Mouse (Mus musculus): ENCODE data around the gene Il5.

Il5 gene

DNA sequence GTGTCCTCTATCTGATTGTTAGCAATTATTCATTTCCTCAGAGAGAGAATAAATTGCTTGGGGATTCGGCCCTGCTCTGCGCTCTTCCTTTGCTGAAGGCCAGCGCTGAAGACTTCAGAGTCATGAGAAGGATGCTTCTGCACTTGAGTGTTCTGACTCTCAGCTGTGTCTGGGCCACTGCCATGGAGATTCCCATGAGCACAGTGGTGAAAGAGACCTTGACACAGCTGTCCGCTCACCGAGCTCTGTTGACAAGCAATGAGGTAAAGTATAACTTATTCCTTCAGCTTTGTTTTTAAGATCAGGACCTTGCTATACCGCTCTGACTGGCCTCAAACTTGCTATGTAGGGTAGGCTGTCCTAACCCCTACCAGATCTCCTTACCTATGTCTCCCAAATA lies at the start of gene Il5:
TSS of gene Il5 (plus strand) at position 80 of the 400 bp plus-strand sequence.
- no peak for DNase-seq (ENCODE audit: low spot score)

DNA sequence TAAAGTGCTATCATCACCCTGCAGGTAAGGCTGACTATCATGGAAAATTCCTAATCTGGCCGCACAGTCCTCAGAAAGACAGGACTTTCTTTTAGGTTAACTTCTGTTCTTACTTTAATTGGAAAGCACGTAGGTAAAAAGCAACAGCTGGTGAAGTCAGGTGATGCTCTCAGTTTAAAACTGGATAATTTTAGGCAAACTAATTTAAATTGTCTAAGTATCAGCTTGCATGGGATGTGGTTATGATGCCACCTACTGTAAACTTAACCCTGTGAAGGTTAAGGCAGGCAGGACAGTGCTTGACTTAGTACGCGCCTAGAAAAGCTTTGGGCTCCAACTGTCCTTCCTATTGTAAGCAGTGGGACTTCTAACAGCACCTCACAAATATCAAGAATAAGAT lies 49.2 kb upstream of the Il5 start:
- DNase-seq (ENCODE audit: low spot score) = no peak

DNA sequence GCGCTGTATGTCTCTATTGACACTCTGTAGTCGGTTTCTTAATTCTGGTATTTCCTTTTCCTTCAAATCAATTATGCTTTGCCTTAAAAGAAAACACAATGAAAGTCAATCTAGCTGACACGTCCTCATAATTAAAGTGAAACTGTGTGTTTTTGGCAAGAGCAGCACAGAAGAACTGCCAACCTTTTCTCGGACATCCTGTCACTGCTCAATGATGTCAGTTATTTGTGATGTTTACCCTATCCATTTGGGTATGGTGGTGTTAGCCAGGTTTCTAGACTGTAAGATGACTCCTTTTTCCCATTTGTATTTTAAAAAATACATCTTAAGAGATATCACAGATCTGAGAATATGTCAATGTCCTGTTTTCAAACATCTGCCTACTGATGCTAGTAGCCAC lies 40.5 kb upstream of the Il5 start:
- no peak for DNase-seq (ENCODE audit: low spot score)

DNA sequence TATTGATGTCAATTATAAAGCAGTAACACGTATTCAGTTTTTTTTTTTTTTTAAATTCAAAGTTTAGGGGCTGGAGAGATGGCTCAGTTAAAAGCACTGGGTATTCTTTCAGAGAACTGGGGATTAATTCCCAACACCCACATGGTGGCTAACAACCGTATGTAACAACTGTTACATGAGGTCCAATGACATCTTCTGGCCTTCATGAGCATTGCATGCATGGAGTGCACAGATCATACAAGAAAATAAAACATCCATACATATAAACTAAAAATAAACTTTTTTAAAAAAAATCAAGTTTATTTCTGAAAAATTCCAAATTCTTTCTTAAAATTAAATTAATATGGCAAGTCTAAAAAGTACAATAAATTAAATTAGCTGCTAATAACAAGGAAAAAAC lies 38.9 kb upstream of the Il5 start:
- no peak for DNase-seq (ENCODE audit: low spot score)

DNA sequence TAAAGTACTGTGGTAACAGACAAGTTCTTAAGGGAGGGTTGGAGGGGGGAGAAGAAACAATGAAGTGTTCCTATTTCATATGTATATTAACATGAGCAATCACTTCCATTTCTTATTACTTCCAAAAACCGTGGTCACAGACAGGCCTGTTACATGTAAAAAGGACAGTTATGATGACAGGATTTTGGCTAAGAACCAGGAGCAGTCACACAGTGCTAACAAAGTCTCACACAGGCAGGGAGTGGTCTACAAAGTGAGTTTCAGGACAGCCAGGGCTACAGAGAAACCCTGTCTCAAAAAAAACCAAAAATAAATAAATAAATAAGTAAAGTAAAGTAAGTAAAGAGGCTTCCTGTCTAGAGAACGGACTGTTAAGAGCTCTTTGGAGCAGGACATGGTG lies 38.4 kb upstream of the Il5 start:
- DNase-seq (ENCODE audit: low spot score) = no peak

DNA sequence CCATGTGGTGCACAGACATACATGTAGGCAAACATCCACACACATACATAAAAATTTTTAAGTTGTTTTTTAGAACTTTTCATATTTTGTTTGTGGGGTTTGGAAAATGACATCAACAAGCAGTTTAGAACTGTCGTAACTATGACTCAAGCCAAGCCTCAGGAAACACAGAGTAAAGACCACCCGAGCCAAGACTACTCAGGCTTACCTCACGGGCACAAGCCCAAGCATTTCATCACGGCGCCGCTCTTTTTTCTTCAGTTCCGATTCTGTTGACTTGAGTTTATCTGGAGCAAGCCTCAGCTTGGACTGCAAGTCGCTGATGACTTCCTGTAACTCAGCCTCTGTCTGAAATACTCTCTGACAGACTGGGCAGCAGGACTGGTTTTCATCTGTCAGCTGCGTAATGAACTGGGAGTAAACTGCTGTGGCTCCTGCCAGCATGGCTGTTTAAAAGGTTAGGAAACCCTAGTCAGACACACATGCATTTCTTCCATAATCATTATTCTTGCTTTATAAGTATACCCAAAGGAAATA lies 37.5 kb upstream of the Il5 start:
- no peak for DNase-seq (ENCODE audit: low spot score)

DNA sequence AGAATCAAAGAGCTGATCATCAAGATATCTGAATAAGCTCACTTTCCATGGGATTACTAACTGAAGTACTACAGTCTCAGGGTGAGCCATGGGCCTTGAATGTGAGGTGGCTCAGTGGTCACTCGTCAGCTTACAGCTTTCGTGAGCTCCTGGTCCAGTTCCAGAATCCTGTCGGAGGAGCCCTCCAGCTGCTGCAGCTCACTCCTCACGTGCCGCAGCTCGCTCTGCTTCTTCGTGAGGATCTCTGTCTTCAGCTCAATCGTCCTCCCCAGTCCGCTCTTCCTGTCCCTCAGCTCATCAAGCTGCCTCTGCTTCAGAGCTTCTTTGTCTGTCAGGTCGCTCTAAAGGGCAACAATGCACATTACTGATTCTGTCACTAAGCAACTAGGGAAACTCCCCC lies 28.6 kb upstream of the Il5 start:
- DNase-seq (ENCODE audit: low spot score) = no peak

DNA sequence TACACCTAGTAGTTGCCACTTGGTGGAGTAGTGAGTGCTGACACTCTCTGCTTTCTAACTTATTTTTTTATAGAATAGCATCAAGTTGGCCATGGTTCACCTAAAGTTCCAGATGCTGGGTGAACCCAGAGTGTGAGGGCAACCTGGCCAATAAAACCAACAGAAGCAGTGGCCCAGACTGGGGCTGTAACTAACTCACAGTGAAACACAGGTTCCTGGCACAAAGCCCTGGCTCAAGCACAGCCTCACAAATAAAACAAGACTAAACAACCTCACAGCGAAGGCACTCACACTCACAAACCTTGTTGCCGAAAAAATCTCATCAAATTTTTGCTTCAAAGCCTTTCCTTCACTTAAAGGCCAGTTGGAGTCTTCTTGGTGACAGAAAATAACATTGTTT lies 22.1 kb upstream of the Il5 start:
- no peak for DNase-seq (ENCODE audit: low spot score)

DNA sequence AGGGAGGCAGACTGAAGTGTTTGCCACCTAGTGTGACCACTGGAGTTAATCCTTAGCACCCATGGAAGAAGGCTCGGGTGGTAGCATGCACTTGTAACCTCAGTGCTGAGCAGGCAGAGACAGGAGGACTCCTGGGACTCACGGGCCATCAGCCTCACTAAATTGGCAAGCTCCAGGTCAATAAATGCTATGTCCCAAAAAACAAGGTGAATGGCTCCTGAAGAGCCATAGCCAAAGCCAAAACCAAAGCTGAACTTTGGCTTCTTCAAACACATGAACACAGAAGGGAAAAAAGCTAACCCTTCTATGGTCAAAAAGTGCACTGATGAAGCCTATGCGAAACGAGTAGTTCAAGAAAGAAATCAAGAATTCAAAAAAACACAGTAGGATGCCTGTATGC lies 21.2 kb upstream of the Il5 start:
- DNase-seq (ENCODE audit: low spot score) = no peak

DNA sequence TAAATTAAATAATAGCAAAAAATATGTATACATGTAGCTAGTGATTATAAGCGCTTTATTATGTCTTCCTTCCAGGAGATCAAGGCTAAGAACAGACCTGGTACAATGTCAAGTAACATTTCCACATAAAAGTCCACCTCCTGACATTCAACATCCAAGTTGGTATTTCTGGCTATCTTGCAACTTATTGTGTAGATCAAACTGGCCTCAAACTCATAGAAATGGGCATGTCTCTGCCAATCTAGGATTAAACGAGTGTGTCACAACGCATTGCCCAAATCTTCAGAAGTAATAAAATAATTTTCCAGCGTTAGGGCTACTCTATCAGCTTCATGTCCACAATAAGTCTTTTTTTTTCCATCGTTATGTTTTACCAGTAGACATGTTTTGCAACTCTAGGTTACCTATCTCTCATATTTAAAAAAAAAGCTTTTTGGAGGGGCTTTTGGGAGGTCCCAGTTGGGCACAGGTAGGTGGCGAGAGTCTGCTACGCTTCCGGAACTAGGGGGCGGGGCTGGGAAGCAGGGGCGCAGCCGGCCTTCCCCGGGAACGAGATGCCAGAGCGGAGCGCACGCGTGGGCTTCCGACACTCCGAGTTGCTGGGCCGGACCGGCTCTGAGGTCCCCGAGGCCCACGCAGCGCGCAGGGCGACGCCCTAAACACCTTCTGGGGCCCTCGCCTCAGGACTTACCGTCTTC lies 14.2 kb upstream of the Il5 start:
- DNase-seq (ENCODE audit: low spot score) = no peak

DNA sequence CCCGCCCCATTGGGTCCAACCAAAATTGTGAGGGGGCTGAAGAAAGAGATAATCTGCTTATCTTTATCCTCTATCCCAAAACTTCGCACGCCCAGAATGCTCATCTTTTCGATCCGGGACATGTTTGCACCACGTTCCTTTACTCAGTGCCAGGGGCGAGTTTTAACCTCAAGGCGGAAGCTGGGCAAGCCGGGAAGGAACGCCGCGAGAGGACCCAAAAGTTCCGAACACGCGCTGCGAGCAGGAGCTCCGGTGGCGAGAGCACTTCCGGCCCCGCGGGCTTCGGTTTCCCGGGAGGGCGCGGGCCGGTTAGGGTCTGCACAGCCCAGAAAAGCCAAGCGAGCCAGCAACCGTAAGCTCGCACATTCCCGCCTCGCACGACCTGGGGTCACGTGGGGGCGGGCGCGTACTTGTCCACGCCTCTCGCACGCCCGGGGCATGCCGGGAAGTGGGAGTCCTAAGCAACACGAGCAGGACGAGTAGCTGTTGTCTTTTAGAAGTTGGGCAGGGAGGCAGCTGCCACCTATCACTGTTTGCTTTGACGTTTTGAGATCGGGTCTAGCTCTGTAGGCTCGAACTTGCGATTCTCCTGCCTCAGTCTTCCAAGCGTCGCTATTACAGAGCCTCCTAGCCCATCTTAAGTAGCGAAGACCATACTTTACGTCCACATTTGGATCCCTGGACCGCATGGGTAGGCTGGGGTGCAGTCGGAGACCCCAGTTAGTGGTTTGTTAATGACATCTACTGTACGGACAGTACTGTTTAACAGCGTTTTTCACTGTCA lies 13.5 kb upstream of the Il5 start, which contains the start of gene Rad50:
TSS of gene Rad50 (minus strand) at position 386 of the 784 bp plus-strand sequence.
- DNase-seq (ENCODE audit: low spot score) = peak; percentile 88

DNA sequence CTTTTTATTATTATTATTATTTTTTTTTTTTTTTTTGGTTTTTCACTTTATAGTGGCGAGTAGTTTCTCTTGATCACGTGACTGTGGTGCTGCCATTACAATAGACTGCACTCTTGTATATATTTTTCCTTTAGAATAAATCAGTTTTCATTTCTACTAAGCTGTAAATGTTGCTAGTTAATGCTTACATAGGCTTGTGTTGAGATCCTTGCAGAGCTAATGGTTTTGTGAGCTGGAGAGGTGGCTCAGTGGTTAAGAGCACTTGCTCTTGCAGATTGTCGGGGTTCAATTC lies 12.9 kb upstream of the Il5 start:
- no peak for DNase-seq (ENCODE audit: low spot score)

DNA sequence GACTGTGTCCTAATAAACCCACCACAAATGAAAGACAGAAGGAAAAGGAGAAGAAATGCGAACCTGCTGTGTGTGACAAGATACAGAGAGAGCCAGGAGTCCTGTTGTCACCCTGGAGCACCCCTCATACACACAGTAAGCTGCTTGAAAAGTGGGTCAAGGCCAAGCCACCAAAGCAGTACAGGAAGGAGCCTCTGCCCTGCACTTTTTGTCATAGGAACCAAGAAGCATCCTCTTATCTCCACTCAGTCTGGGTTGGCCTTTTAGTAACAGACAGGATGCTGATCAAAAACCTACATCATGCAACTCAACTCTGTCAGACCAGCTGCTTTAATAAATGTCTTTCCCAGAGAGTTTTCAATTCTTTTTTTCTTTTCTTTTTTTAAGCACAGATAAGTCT lies 893 bp upstream of the Il5 start:
- DNase-seq (ENCODE audit: low spot score) = no peak

DNA sequence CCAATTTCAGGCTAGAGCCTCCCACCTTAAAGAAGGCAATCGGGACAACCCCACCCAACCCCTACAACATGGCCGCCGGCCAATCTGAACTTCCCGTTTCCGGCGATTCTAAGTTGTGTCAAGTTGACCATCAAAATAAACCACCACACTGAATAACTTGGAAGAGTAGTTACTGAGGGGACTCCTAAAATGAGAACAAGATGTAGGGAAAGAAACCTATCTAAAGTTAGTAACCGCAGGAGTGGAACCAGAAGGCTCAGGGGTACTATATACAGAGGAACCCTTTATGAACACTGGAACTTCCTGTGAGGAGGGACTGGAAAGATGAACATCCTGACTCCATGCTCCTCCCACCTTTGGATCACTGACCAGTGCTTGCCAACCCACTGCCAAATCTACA lies 10.9 kb downstream of the Il5 start:
- no peak for DNase-seq (ENCODE audit: low spot score)

DNA sequence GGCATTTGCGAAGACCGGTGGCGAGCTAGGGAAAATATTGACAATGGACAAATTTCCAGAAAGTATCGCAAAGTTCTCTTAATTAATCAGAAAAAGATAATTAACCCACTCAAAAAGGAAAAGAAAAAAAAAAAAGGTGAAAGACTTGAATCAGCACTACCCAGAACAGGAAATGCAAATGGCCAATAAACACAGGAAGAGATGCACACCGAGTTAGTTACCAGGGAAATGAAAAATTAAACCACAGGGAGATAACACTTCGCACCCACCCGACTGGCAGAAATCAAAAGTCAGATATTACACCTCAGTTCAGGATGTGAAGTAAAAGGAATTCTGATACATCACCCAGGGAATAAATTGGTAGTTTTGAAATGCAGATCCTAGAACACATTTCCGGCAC lies 11.7 kb downstream of the Il5 start:
- no peak for DNase-seq (ENCODE audit: low spot score)

DNA sequence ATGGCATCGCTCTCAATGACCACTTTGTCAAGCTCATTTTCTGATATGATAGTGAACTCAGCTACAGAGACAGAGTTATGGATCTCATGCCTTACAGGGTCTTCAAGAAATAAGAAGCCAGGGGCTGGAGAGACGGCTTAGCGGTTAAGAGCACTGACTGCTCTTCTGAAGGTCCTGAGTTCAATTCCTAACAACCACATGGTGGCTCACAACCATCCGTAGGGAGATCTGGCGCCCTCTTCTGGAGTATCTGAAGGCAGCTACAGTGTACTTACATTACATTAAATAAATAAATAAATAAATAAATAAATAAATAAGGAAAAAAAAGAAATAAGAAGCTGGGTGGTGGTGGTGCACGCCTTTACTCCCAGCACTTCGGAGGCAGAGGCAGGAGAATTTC lies 13.2 kb downstream of the Il5 start:
- DNase-seq (ENCODE audit: low spot score) = peak; percentile 20

DNA sequence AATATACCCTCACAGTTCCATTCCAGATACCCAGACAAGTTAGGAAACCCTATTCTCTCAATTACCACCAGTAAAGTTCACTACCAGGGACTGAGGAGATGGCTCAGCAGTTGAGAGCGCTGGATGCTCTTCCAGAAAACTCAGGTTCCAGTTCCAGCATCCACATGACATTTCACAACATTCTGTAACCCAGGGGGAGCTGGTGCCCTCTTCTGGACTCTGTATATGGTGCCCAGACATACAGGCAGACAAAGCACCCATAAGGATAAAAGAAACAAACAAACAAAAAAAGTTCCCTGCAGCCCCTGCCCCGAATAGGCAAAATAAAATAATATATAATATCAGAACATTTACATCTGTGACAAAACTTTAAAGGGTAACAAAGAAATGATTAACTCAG lies 13.8 kb downstream of the Il5 start:
- no peak for DNase-seq (ENCODE audit: low spot score)

DNA sequence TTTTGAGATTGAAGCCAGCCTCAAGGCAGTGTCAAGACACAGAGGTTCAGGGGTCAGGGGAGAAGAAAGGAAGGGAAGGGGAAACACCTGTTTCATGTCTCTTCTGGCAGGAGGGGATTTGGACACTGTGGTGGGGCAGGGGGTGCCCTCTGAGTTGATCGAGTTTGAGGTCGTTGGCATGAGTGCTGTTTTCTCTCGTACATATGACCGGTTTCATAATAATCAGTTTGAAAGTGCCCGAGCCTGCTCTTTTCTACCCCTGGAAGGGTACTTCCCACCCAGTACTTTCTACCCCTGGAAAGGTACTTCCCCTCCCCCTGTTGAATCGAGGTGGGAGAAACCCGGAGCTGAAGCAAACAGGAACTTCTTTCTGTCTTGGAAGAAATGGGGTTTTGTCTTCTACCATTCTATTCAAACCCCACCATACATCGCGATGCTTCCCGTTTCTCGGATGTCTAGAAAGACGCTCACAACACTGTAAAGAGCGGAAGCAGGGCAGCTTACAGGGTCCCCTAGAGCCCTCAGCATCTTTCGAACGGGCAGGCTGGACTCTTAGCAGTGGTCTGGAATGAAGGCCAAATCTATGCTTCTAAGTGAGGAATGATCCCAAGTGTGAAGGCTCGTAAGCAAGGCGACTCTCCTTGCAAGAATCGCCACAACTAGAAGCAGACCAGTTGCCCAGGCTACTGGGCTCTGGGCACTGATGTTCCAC lies 14.5 kb downstream of the Il5 start:
- peak; percentile 7 for DNase-seq (ENCODE audit: low spot score)

DNA sequence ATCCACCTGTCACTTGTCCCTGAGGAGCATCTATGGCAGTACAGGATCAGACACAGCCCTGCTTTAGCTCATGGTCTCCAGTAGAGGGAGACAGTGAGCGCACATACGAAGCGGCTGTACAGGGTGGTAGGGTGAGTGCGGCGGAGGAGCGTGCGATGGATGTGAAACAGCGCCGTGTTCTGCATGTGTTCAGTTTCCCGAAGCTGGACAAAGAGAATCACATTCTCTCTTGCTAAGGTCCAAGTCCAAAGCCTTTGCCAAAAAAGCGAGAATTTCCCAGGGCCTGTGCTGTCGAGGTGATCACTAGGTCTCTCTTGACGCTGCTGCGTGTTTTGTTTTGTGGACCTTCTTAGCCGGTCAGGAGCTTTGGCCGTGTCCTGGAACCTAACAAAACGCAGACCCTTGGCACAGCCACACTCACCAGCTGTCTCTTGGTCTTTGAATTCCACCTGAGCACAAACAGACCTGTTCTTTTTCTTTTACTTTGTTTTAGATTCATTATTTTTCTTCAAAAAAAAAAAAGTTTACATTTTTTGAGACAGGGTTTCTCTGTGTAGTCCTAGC lies 15.2 kb downstream of the Il5 start:
- DNase-seq (ENCODE audit: low spot score) = peak; percentile 77

DNA sequence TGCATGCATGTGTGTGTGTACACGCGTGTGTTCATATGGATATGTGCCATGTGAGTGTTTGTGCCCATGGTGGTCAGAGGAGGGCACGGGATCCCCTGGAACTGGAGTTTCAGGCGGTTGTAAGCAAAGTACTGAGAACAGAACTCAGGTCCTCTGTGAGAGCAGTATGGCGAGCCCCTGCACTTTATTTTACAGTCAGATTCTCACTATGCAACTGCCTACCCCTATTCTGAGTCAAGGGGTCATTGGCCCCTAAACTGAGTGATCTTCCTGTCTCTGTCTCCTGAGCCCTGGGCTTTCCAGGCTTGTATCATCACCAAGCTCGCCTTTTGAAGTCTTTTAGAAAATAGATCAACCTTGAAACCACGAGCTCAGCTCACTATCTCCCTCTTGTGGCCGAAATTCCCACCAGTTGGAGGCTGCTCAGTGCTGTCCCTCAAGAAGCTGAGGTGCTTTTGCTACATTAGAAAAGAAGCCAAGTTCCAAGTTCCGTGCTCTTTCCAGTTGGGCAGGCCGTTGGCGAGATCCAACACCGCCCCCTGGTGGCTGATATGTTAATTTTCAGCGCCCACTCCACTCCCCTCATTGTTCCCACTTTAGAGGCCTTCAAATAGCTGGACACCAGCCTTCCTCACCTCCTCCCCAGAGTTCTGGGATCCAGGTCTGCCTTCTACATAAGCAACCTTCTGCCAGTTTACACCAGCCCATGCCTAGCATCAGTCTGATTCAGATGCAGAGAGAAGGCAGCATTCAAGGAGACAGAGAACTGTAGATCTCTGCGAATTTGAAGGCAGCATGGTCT lies 16.4 kb downstream of the Il5 start:
- peak; percentile 78 for DNase-seq (ENCODE audit: low spot score)

DNA sequence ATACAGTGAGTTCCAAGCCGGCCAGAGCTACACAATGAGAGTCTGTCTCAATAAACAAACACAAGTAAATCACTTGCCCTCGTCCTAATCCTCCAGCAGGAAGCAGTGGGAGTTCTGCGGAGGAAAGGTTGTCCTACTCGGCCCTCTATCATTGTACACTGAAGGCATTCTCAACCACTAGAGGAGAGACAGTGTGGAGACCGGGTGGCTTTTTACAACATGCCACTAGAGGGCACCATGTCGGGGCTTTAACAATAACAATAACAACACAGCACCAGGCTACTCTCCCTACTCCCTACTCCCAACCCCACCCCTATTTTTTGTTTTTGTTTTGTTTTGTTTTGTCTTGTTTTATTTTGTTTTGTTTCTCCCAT lies 17.0 kb downstream of the Il5 start:
- peak; percentile 67 for DNase-seq (ENCODE audit: low spot score)

DNA sequence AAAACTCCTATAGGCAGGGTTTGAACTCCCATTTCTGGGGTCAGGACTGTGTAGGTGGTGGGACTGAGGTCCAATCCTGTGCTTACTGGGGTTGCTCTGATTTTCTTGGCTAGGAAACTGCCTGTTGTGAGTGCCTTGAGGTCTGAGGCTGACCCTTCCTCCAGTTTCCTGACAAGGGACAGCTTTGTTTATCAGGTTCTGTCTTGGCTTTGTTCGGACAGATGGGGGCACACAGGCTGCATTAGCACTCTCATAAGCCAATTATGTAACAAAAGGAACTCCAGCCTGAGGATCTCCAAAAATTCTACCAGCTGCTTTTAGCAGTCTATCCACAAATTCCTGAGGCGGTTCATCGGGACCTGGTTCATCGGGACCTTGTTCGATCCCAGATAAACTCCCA lies 21.8 kb downstream of the Il5 start:
- no peak for DNase-seq (ENCODE audit: low spot score)

Data from c-Kit-positive CD71-positive TER-119-positive erythroid progenitor cells, embryonic 14.5 days (primary cell).